Mouse (Mus musculus) liver, embryonic 14.5 days (tissue): ENCODE measurements around the gene Pdzk1.

ENCODE experiments used
- CTCF ChIP-seq: IDR thresholded peaks from 2 replicates; pipeline ENCODE4 v1.5.1; 2016; ENCODE audit warnings: antibody characterized with exemption, low read depth, control low read depth
- EP300 ChIP-seq: IDR thresholded peaks from 2 replicates; pipeline ENCODE4 v1.6.1; 2016; ENCODE audit warnings: antibody characterized with exemption, low read depth

- TF ChIP-seq CTCF (no peak), EP300 (no peak)
These were observed 26.9 kb upstream of the Pdzk1 start for GRCm38 (mm10) chr3:96802214-96802613.
